Comparison of ENCODE assay signal across 12 mouse cellular contexts in the genomic region with DNA sequence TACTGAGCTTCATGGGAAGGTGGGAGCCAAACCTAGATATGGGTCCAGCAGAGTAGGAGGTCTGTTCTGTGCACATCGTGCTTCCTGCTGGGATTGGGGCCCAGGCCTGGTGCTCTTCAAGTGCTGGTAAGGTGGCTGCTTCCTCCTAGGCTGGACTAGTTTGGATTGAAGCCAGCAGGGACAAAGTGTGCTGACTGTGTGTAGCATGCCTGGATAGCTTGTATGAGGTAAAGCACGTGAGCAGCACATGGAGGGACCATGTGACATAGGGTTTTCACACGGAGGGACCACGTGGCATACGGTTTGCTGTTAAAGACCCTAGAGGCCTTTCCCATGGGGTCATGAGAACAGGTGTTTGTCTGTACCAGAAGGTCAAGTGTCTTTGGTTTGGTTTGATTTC. TPM values are rescaled to one million over a fixed set of nuclear protein-coding genes. Genes with fewer than 3 reads are reported as not detected.
DNase-seq lines count a peak whose midpoint lies in the region; ATAC-seq and TF ChIP-seq lines count a peak whose summit lies in the region.
"Had no signal": no experiment of that assay in that cellular context is flagged by ENCODE, and none has a peak within 500 bp of the region (broad histone marks: within the 10 kb centered on the region; RNA-seq: fewer than 3 reads in every experiment).

No protein-coding gene starts in this region.

- no peak for DNase-seq in hindbrain, embryonic 10.5 days (ENCODE audit: low spot score)
- no peak for DNase-seq in hindbrain, embryonic 11.5 days (ENCODE audit: low spot score)
- DNase-seq in CH12.LX (ENCODE audit: extremely low read depth): no peak
- DNase-seq in kidney, postnatal 25 days: peak; percentile 49 to 69
- DNase-seq in spleen, postnatal 14 days (ENCODE audit: low spot score in 2 of 2): no peak
- no peak for DNase-seq in cerebellum, adult 9-10 months
- no peak for DNase-seq in gastrocnemius, postnatal 36 days
- DNase-seq: spleen, adult 18-20 months; thymus, postnatal 4 days had no signal

- H3K27ac ChIP-seq in hindbrain, embryonic 10.5 days: peak overlapping the region; percentile 31
- no peak overlapping the region for H3K27ac ChIP-seq in hindbrain, embryonic 11.5 days (ENCODE audit: low read depth, low read length)
- H3K27ac ChIP-seq in CH12.LX (ENCODE audit: insufficient read depth, low read depth): no peak overlapping the region
- H3K27ac ChIP-seq in embryonic facial prominence, embryonic 13.5 days: peak overlapping the region; percentile 85
- H3K27ac ChIP-seq: liver, embryonic 12.5 days had no signal

- no peak for TF ChIP-seq POLR2A in CH12.LX (IDR thresholded peaks at IDR 0.05; ENCODE audit: low read depth, low read length)

- no peak for TF ChIP-seq RAD21 in CH12.LX (IDR thresholded peaks at IDR 0.05; ENCODE audit: low read depth, low read length)

- no peaks in the 10 kb centered on the region for H3K9me3 ChIP-seq in hindbrain, embryonic 10.5 days
- no peaks in the 10 kb centered on the region for H3K9me3 ChIP-seq in hindbrain, embryonic 11.5 days (ENCODE audit: control insufficient read depth, low read length)
- peaks cover 2% of the 10 kb centered on the region for H3K9me3 ChIP-seq in CH12.LX (replicated peaks; ENCODE audit: low read length)
- no peaks in the 10 kb centered on the region for H3K9me3 ChIP-seq in embryonic facial prominence, embryonic 13.5 days
- H3K9me3 ChIP-seq: liver, embryonic 12.5 days had no signal

- no peak for ATAC-seq in hindbrain, embryonic 11.5 days (ENCODE audit: low FRiP score)
- ATAC-seq in embryonic facial prominence, embryonic 13.5 days (ENCODE audit: insufficient number of reproducible peaks, insufficient read depth, low FRiP score, low TSS enrichment, low read depth): no peak
- ATAC-seq: liver, embryonic 12.5 days had no signal

- H3K79me2 ChIP-seq in CH12.LX (replicated peaks; ENCODE audit: control insufficient read depth, extremely low read depth, insufficient read depth, poor library complexity, severe bottlenecking): no peaks in the 10 kb centered on the region; the same call in 1 of the 2 replicates

- intact Hi-C loops in gastrocnemius, postnatal 36 days (cut with DNase I): no loop called here

- H3K4me1 ChIP-seq in hindbrain, embryonic 10.5 days (replicated peaks): peaks cover 24% of the 10 kb centered on the region
- peaks cover 5% of the 10 kb centered on the region for H3K4me1 ChIP-seq in hindbrain, embryonic 11.5 days (replicated peaks; ENCODE audit: control insufficient read depth, insufficient read depth, low read length)
- peaks cover 19 to 66% of the 10 kb centered on the region in 2 experiments for H3K4me1 ChIP-seq in CH12.LX (ENCODE audit: control insufficient read depth in 1 of 2, insufficient read depth in 2 of 2)
- peaks cover 39% of the 10 kb centered on the region for H3K4me1 ChIP-seq in embryonic facial prominence, embryonic 13.5 days

- in situ Hi-C loops in CH12.LX (cut with MboI; ENCODE audit: low pct_ligation_motif_present, low pct_unique_long_range_greater_than_20kb, low sequenced_read_pairs): loop anchor here (25.0 kb wide), 1 partner anchor 182 kb away; no protein-coding TSS in a partner anchor

- no peak overlapping the region for H3K4me2 ChIP-seq in hindbrain, embryonic 11.5 days (replicated peaks; ENCODE audit: low read depth, low read length)
- no peak overlapping the region for H3K4me2 ChIP-seq in CH12.LX (ENCODE audit: insufficient read depth, low read depth, poor library complexity, severe bottlenecking)
- H3K4me2 ChIP-seq in embryonic facial prominence, embryonic 13.5 days: no peak overlapping the region
- H3K4me2 ChIP-seq: liver, embryonic 12.5 days; midbrain, embryonic 11.5 days had no signal

- 85% methylated on average over 5 of the region's 5 CpGs for WGBS in hindbrain, embryonic 10.5 days
- 85% methylated on average over 5 of the region's 5 CpGs for WGBS in hindbrain, embryonic 11.5 days
- WGBS in embryonic facial prominence, embryonic 13.5 days: 72% methylated on average over 5 of the region's 5 CpGs

- H3K9ac ChIP-seq in hindbrain, embryonic 11.5 days (ENCODE audit: low read depth, low read length): no peak overlapping the region
- no peak overlapping the region for H3K9ac ChIP-seq in CH12.LX (ENCODE audit: insufficient read depth, low read depth)
- peak overlapping the region; percentile 40; the same call in 1 of the 2 replicates for H3K9ac ChIP-seq in embryonic facial prominence, embryonic 13.5 days
- H3K9ac ChIP-seq: liver, embryonic 12.5 days had no signal

- H3K36me3 ChIP-seq in hindbrain, embryonic 10.5 days: peaks cover 4% of the 10 kb centered on the region
- H3K36me3 ChIP-seq in hindbrain, embryonic 11.5 days (ENCODE audit: control insufficient read depth, insufficient read depth, low read length): no peaks in the 10 kb centered on the region
- H3K36me3 ChIP-seq in CH12.LX (replicated peaks in 1 of 2; ENCODE audit: control insufficient read depth in 1 of 2, insufficient read depth in 1 of 2, low read length in 1 of 2): peaks cover 27 to 69% of the 10 kb centered on the region in 2 experiments
- H3K36me3 ChIP-seq in embryonic facial prominence, embryonic 13.5 days: peaks cover 64% of the 10 kb centered on the region

- H3K27me3 ChIP-seq in hindbrain, embryonic 10.5 days (ENCODE audit: insufficient read depth, poor library complexity, severe bottlenecking): peaks cover 31% of the 10 kb centered on the region
- no peaks in the 10 kb centered on the region for H3K27me3 ChIP-seq in hindbrain, embryonic 11.5 days (ENCODE audit: control insufficient read depth, insufficient read depth, low read length)
- no peaks in the 10 kb centered on the region for H3K27me3 ChIP-seq in CH12.LX (replicated peaks)
- H3K27me3 ChIP-seq in embryonic facial prominence, embryonic 13.5 days: no peaks in the 10 kb centered on the region
- H3K27me3 ChIP-seq: liver, embryonic 12.5 days had no signal

- dilution Hi-C loops in CH12.LX (cut with MboI; ENCODE audit: extremely low pct_ligation_motif_present, extremely low pct_unique_long_range_greater_than_20kb, low sequenced_read_pairs): no loop called here

- TF ChIP-seq CTCF in CH12.LX (conservative IDR thresholded peaks at IDR 0.05 in 1 of 2, IDR thresholded peaks at IDR 0.05 in 1 of 2; ENCODE audit: low read depth in 2 of 2, low read length in 2 of 2): no peak

- H3K4me3 ChIP-seq in hindbrain, embryonic 10.5 days: no peak overlapping the region
- H3K4me3 ChIP-seq in hindbrain, embryonic 11.5 days (ENCODE audit: low read depth, low read length): no peak overlapping the region
- no peak overlapping the region for H3K4me3 ChIP-seq in CH12.LX (replicated peaks in 1 of 3; ENCODE audit: low read depth in 2 of 3, low read length in 2 of 3, poor library complexity in 1 of 3)
- H3K4me3 ChIP-seq in embryonic facial prominence, embryonic 13.5 days: no peak overlapping the region
- H3K4me3 ChIP-seq: liver, embryonic 12.5 days had no signal

- no peak for TF ChIP-seq EP300 in CH12.LX (IDR thresholded peaks at IDR 0.05; ENCODE audit: low read length)

TF ChIP-seq in CH12.LX, 34 proteins besides CTCF, POLR2A, EP300 and RAD21:
- TF ChIP-seq MAX (IDR thresholded peaks at IDR 0.05; ENCODE audit: low read length): peak; percentile 52; the same call in 1 of the 2 replicates
- no peak for TF ChIP-seq ZC3H11A (IDR thresholded peaks at IDR 0.05; ENCODE audit: low read depth, low read length)
- 0 out of 2 replicates have a peak, but pooled peaks have one; percentile 17 for TF ChIP-seq BHLHE40 (IDR thresholded peaks at IDR 0.05; ENCODE audit: low read depth, low read length)
- TF ChIP-seq NELFE (IDR thresholded peaks at IDR 0.05; ENCODE audit: low read depth, low read length): no peak
- TF ChIP-seq TBP (conservative IDR thresholded peaks at IDR 0.05; ENCODE audit: low read depth, low read length): no peak
- TF ChIP-seq MXI1 (IDR thresholded peaks at IDR 0.05; ENCODE audit: low read depth, low read length): no peak
- no peak for TF ChIP-seq MYC (IDR thresholded peaks at IDR 0.05; ENCODE audit: low read depth, low read length)
- TF ChIP-seq ZNF384 (IDR thresholded peaks at IDR 0.05; ENCODE audit: low read depth, low read length): no peak
- no peak for TF ChIP-seq SIN3A (IDR thresholded peaks at IDR 0.05; ENCODE audit: low read length)
- no peak for TF ChIP-seq USF1 (IDR thresholded peaks at IDR 0.05; ENCODE audit: low read depth, low read length)

RNA-seq across cellular contexts. Expression of a gene that starts 38.5 kb away (rescaled TPM):
- polyA plus RNA-seq in hindbrain, embryonic 10.5 days (2016; fragmentation: Nextera tagmentation; extraction: Ambion mirVana): 114 and 127 TPM in 2 replicates
- polyA plus RNA-seq in hindbrain, embryonic 11.5 days (2014; fragmentation: Nextera tagmentation; extraction: Ambion mirVana): 68.6 and 75.5 TPM in 2 replicates
- total RNA-seq in CH12.LX (2012; rRNA removed) (21.2 and 23.4 TPM in 2 replicates), CH12.LX (2014; rRNA removed) (15.4 and 15.5 TPM in 2 replicates)
- polyA plus RNA-seq in CH12.LX (2012; ENCODE audit: insufficient read length, low read depth): 61.5 TPM in 2 replicates
- 168 and 180 TPM in 2 replicates for polyA plus RNA-seq in embryonic facial prominence, embryonic 13.5 days (2015; fragmentation: Nextera tagmentation; extraction: Ambion mirVana)
- total RNA-seq in gastrocnemius, postnatal 36 days (2021): 10 to 100 TPM; 80.5 to 83.4 TPM

Comparison
In these comparisons a context has a peak if more than half of its experiments do, and no peak if none do; other contexts are left out.
1. H3K27ac ChIP-seq: peak in hindbrain, embryonic 10.5 days (single experiment) and embryonic facial prominence, embryonic 13.5 days (single experiment); none in hindbrain, embryonic 11.5 days (single experiment) and CH12.LX (single experiment).
2. DNase-seq: peak in kidney, postnatal 25 days (2 of 2); none in hindbrain, embryonic 10.5 days (single experiment), hindbrain, embryonic 11.5 days (single experiment), CH12.LX (single experiment), spleen, postnatal 14 days (0 of 2), cerebellum, adult 9-10 months (single experiment) and gastrocnemius, postnatal 36 days (0 of 2).